Mouse (Mus musculus) liver, embryonic 13.5 days (tissue): ENCODE measurements around the gene Lcmt2. TPM values are rescaled to one million over a fixed set of nuclear protein-coding genes. Genes with fewer than 3 reads are reported as not detected.

ENCODE experiments used
- ATAC-seq: fragments of 200-750 bp; cut with Nextera tagmentation; 2 replicates; pipeline ENCODE4 v1.8.0; 2017; ENCODE audit warnings: low read depth, mild to moderate bottlenecking, moderate number of reproducible peaks, moderate library complexity
- DNase-seq: peaks from one replicate; pipeline ENCODE4 v3.0.0; 2022
- H3K27ac ChIP-seq: fragments of 300-500 bp; sonication (generic); 2 replicates; pipeline ENCODE4 v1.5.1; 2015; ENCODE audit warnings: moderate library complexity, mild to moderate bottlenecking, inconsistent platforms
- H3K27me3 ChIP-seq: fragments of 300-500 bp; sonication (generic); 2 replicates; pipeline ENCODE4 v1.6.1; 2015; ENCODE audit warnings: mild to moderate bottlenecking, inconsistent platforms
- H3K36me3 ChIP-seq: fragments of 300-500 bp; sonication (generic); 2 replicates; pipeline ENCODE4 v1.6.1; 2015; ENCODE audit warnings: mild to moderate bottlenecking, inconsistent platforms
- H3K4me1 ChIP-seq: fragments of 300-500 bp; sonication (generic); replicated peaks from 2 replicates; pipeline ENCODE4 v1.6.1; 2015; ENCODE audit warnings: inconsistent platforms
- H3K4me2 ChIP-seq: fragments of 300-500 bp; sonication (generic); 2 replicates; pipeline ENCODE4 v1.6.1; 2015; ENCODE audit warnings: inconsistent platforms, mild to moderate bottlenecking, moderate library complexity
- H3K4me3 ChIP-seq: fragments of 300-500 bp; sonication (generic); replicated peaks from 2 replicates; pipeline ENCODE4 v1.5.1; 2015; ENCODE audit warnings: mild to moderate bottlenecking, inconsistent platforms
- H3K9ac ChIP-seq: fragments of 300-500 bp; sonication (generic); 2 replicates; pipeline ENCODE4 v1.6.1; 2015; ENCODE audit warnings: mild to moderate bottlenecking, inconsistent platforms
- H3K9me3 ChIP-seq: fragments of 300-500 bp; sonication (generic); replicated peaks from 2 replicates; pipeline ENCODE4 v1.6.1; 2016; ENCODE audit warnings: inconsistent platforms
- WGBS: fragments of 180-500 bp; shearing (Covaris S2); methylation state at CpG from one replicate; pipeline ENCODE4 v1.1.7; 2015; ENCODE audit not compliant: insufficient replicate concordance; 5-methylcytosine and 5-hydroxymethylcytosine counted together
- polyA plus RNA-seq: library from polyadenylated mRNA; unstranded; fragments of >200 nt; fragmentation: Nextera tagmentation; extraction: Ambion mirVana; gene quantifications from 2 replicates; pipeline ENCODE4 v1.2.1, GENCODE M21; 2015

The Lcmt2 gene
- polyA plus RNA-seq, 1 experiment from 2014 or later = 10.5 TPM

DNA sequence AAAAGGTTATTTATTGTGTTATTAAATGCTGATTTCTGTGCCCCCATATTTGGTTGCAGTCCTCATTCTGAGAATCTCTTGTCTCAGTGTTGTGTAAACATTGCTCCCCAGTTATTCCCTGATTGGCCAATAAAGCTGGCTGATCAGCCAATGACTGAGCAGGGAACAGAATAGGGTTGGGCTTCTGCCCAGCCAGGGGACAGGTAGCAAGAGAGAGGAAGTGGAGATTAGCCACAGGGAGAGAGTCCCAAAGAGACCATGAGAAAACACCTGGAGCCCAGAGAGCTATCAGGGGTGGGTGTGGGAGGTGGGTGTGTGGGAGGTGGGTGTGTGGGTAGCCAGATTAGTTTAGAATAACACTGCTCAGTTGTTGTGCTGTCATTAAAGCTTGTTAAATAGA, 34.5 kb downstream of the Lcmt2 start:
- H3K9ac ChIP-seq = no peak overlapping the region
- DNase-seq (no peak), ATAC-seq (peak; percentile 62; the same call in 1 of the 2 replicates)
- H3K4me1 ChIP-seq = 0 out of 2 replicates have a peak, but pooled peaks cover 2% of the 10 kb centered on the region
- H3K27me3 ChIP-seq = peaks cover 3% of the 10 kb centered on the region; the same call in 1 of the 2 replicates
- no peak overlapping the region for H3K4me3 ChIP-seq
- no peaks in the 10 kb centered on the region for H3K9me3 ChIP-seq
- H3K27ac ChIP-seq = no peak overlapping the region
- no peak overlapping the region for H3K4me2 ChIP-seq
- H3K36me3 ChIP-seq = no peaks in the 10 kb centered on the region

DNA sequence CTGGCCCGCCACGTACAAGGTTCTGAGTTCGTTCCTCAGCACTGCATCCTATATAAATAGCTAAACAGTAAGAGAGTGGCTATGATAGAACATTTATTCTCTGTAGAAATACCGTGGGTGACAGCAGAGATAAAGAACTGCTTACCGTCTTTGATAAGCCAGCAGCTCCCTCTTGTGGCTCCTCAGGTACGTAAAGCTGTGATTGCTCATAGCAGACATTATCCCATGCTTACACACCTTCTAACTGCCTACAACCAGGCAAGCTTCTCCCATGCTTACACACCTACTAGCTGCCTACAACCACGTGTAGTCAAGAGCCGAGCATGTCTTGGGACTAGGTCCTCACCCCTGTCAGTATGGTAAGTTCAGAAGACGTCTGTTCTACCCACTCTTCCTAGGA, 38.4 kb downstream of the Lcmt2 start:
- ATAC-seq = no peak
- Histone ChIP-seq H3K27ac (no peak overlapping the region), H3K9ac (no peak overlapping the region), H3K36me3 (no peaks in the 10 kb centered on the region), H3K9me3 (no peaks in the 10 kb centered on the region), H3K27me3 (no peaks in the 10 kb centered on the region), H3K4me1 (0 out of 2 replicates have a peak, but pooled peaks cover 2% of the 10 kb centered on the region), H3K4me3 (no peak overlapping the region), H3K4me2 (no peak overlapping the region)
- peak; percentile 32 for DNase-seq
- WGBS = 16% methylated on average over 9 of the region's 9 CpGs

DNA sequence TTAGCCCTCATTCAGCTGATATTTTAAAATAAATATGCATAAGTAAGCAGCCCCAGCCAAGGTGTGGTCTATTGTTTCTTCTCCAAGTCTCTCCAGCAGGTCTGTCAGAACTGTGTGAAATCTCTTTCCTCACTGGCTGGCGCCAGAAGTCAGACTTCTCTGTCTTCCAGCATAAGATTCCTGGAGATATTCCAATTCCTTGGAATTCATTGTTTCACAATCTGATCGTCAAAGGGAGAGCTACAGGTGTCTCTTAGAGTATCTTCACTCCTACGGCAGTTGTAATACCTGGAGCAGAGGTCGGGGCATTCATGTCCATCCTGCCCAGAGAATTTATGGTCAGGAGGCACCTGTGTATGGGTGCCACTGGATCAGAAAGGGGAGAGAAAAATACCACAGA, 50.7 kb downstream of the Lcmt2 start:
- Histone ChIP-seq H3K4me3 (no peak overlapping the region), H3K9ac (no peak overlapping the region), H3K27me3 (no peaks in the 10 kb centered on the region), H3K4me2 (no peak overlapping the region), H3K9me3 (no peaks in the 10 kb centered on the region), H3K27ac (no peak overlapping the region), H3K36me3 (no peaks in the 10 kb centered on the region), H3K4me1 (no peaks in the 10 kb centered on the region)
- ATAC-seq (no peak), DNase-seq (no peak)
- WGBS = 59% methylated on average over 4 of the region's 4 CpGs

DNA sequence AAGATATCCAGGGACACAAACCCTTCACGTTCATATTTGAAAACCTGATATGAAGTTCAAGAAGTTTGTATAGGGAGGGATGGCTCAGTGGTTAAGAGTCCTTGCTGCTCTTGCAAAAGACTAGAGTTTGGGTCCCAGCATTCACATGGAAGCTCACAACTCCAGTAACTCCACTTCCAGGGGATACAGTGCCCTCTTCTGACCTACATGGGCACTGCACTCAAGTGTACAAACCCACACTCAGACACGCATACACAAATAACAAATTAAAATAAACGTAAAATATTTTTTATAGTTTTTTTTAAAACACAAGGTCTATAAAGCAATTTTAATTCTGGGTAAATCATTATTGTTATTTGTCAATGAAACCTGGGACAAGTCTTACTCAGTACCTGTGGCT, 51.9 kb downstream of the Lcmt2 start:
- H3K9ac ChIP-seq = no peak overlapping the region
- no peaks in the 10 kb centered on the region for H3K27me3 ChIP-seq
- H3K9me3 ChIP-seq = no peaks in the 10 kb centered on the region
- no peaks in the 10 kb centered on the region for H3K36me3 ChIP-seq
- H3K4me1 ChIP-seq = no peaks in the 10 kb centered on the region
- H3K27ac ChIP-seq = no peak overlapping the region
- WGBS = 67% methylated on average over 3 of the region's 3 CpGs
- ATAC-seq (no peak), DNase-seq (no peak)
- no peak overlapping the region for H3K4me2 ChIP-seq
- no peak overlapping the region for H3K4me3 ChIP-seq

DNA sequence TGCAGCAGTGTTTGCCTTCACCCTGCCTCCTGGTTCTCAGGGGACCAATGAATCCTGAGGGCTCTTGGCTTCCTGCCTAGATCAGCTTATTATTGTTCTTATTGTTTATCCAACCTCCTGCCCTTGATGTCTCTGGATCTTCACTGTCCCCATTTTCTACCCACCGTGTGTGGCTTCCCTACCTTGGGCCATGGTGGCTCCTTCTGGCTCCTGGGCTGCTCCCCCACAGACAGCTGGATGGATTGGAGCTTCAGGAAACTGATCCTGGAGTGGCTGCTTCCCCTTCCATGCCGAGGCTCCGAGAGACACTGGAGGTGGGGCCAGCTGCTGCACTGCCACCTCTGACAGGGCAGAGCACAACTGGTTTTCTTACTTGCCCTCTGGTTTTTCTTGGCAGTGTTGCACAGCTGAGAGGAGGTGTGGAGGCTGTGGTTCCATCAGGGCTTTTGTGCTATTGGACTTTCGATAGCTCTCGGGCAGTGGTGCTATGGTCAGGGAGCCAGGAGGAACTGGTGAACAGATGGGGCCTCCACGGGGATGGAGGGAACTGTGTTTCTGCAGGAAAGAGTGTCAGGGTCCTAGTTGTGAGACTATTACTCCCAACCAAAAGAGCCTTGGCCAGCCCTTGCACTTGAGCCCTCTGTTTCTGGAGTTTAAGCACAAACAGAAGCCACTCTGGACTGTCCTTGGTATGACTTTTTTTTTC, 54.8 kb downstream of the Lcmt2 start, which contains the start of gene Tgm5:
Gene Tgm5, minus strand, starts transcription at position 362 of the 706 bp plus-strand sequence.
- 26% methylated on average over 6 of the region's 6 CpGs for WGBS
- no peak within 1 kb of the TSS for H3K27ac ChIP-seq
- ATAC-seq = no peak

DNA sequence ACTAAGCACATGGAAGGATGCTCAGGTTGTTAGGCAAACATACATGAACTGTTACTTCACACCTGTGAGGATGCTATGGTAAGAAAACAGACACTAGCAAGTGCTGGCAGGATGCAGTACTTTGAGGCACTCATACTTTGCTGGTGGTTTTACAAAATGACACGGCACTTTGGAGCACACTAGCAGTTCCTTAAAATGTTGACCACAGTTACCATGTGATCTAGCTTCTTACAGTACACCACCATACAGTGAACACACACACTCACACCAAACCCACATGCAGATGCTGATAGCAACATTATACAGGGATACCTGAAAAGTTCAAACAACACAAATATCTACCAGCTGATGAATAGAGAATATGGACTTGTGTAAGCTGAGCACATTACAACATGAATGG, 57.8 kb downstream of the Lcmt2 start:
- no peaks in the 10 kb centered on the region for H3K4me1 ChIP-seq
- no peak overlapping the region for H3K4me3 ChIP-seq
- WGBS = 28% methylated on average over 1 of the region's 1 CpGs
- no peaks in the 10 kb centered on the region for H3K9me3 ChIP-seq
- no peaks in the 10 kb centered on the region for H3K36me3 ChIP-seq
- no peak overlapping the region for H3K4me2 ChIP-seq
- DNase-seq (no peak), ATAC-seq (no peak)
- 0 out of 2 replicates have a peak, but pooled peaks cover 3% of the 10 kb centered on the region for H3K27me3 ChIP-seq
- no peak overlapping the region for H3K9ac ChIP-seq
- H3K27ac ChIP-seq = no peak overlapping the region

More for the DNA sequence above, 54.8 kb downstream of the Lcmt2 start, which contains the start of gene Tgm5:
- Histone ChIP-seq H3K27me3 (no peaks in the 10 kb centered on the region), H3K9ac (no peak within 1 kb of the TSS), H3K4me2 (no peak within 1 kb of the TSS), H3K4me1 (no peaks in the 10 kb centered on the region), H3K36me3 (no peaks in the 10 kb centered on the region), H3K4me3 (no peak within 1 kb of the TSS), H3K9me3 (no peaks in the 10 kb centered on the region)
- DNase-seq = no peak

Other genes starting within 250 kb of the Lcmt2 start
- 14.1 and 16.8 TPM in 2 replicates for gene Ubr1, start 169.9 kb downstream of the Lcmt2 start, polyA plus RNA-seq
- gene Tmem62, start 163.6 kb downstream of the Lcmt2 start, polyA plus RNA-seq = 1.9 and 2.3 TPM in 2 replicates
- gene Ccndbp1, start 132.2 kb downstream of the Lcmt2 start, polyA plus RNA-seq = 43.5 and 48.3 TPM in 2 replicates
- gene Epb42, start 103.6 kb downstream of the Lcmt2 start, polyA plus RNA-seq = 136 and 159 TPM in 2 replicates
- not detected in 2 replicates for gene Tgm5, start 54.8 kb downstream of the Lcmt2 start, polyA plus RNA-seq
- not detected in 2 replicates for gene Tgm7, start 30.9 kb downstream of the Lcmt2 start, polyA plus RNA-seq
- 10.4 and 13.3 TPM in 2 replicates for gene Adal, start 225 bp downstream of the Lcmt2 start, polyA plus RNA-seq
- 23.0 and 27.9 TPM in 2 replicates for gene Tubgcp4, start 30.0 kb upstream of the Lcmt2 start, polyA plus RNA-seq
- 3.3 and 4.0 TPM in 2 replicates for gene Zscan29, start 30.5 kb upstream of the Lcmt2 start, polyA plus RNA-seq
- gene Trp53bp1, start 130.8 kb upstream of the Lcmt2 start, polyA plus RNA-seq = 15.5 and 18.7 TPM in 2 replicates
- gene Map1a, start 148.9 kb upstream of the Lcmt2 start, polyA plus RNA-seq = 0.14 and 0.20 TPM in 2 replicates
- gene Ppip5k1, start 214.7 kb upstream of the Lcmt2 start, polyA plus RNA-seq = 6.1 and 7.9 TPM in 2 replicates
- 0.20 and 0.36 TPM in 2 replicates for gene Ckmt1, start 217.1 kb upstream of the Lcmt2 start, polyA plus RNA-seq
- gene Strc, start 246.5 kb upstream of the Lcmt2 start, polyA plus RNA-seq = not detected in 2 replicates